Mouse (Mus musculus) thymus, adult 2 months (tissue): ENCODE data around the gene Mcemp1.

Source experiments
- CTCF ChIP-seq: fragments of 200-500 bp; IDR thresholded peaks from 2 replicates; pipeline ENCODE4 v1.5.1; 2012; ENCODE audit warnings: mild to moderate bottlenecking, control low read depth, low read length, moderate library complexity, borderline replicate concordance; ENCODE audit not compliant: control insufficient read depth, poor library complexity, insufficient read depth; ENCODE audit errors: extremely low read depth
- POLR2A ChIP-seq: fragments of 200-500 bp; IDR thresholded peaks from 2 replicates; pipeline ENCODE4 v1.6.1; 2012; ENCODE audit warnings: mild to moderate bottlenecking, low read length, control low read depth, moderate library complexity; ENCODE audit not compliant: control insufficient read depth, poor library complexity, insufficient read depth; ENCODE audit errors: extremely low read depth

DNA sequence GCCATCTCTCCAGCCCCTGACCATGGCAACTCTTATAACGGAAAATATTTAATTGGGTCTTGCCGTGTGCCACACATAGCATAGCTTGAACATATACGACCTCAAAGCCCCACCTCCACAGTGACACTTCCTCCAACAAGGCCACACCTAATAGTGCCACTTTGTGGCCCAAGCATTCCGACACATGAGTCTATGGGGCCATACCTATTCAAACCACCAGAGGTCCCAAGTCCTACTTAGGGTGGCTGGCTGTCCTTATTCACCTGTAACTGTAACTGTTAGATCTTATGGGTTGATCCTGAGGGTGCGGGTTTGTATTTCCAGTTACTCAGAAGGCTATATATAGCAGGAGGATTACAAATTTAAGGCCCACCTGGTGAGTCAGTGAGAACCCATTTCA lies 37.5 kb upstream of the Mcemp1 start:
- TF ChIP-seq CTCF (no peak), POLR2A (no peak)
